Mouse (Mus musculus): ENCODE results near the gene 1700003F12Rik.
A peak's percentile ranks its signal among the peaks of the same experiment; 100 is the strongest.

The 1700003F12Rik gene

DNA sequence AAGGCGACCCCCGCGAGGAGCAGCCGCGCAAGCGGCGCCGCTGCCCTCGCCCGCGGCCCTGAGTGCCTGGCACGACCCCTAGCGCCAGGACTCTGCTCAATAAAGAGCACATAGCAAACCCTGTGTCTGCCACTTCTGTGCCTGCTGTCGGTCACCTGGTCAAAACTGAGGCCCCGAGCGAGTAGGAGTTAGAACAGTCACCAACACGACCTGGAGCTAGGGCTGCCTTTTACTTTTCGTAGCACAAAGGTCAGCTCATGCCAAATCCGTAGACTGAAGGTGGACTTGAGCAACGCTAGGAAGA lies 3.0 kb downstream of the 1700003F12Rik start:
- DNase-seq, result no peak

DNA sequence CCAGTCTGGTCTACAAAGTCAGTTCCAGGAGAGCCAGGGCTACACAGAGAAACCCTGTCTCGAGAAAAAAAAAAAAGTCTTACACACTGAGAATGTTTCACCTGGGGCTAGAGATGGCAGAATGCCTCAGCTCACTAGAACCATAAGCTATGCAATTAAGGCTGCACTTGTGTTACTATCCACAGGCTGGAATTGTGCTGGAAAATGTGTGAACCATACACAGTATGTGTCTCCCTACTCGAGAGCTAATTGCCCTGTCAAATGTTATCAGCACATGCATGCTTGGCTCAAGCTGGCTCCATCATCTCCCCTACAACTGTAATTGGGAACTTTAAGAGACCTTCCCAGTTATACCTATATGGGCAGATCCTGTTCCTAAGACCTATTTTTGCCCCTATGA lies 4.1 kb downstream of the 1700003F12Rik start:
- no peak for DNase-seq

DNA sequence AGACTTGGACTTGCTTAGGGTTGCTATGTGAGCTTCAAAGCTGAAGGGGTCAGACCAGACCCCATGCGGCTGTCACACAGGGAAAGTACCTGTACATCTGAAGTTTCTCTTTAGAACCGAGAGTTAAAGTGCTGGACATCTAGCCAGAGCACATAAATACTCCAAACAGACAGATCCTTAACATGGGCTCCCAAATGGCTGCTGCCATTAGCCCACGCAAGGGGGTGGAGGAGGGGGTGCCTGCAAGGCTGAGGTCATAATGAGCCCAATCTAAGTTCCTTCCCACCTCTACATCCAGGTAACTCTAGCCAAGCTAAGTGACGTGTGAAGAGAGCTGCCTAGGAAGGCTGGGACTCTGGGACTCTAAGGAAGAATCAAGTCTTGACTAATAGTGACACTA lies 4.6 kb downstream of the 1700003F12Rik start, which contains the start of gene Actl10:
TSS of gene Actl10 (plus strand) at position 301 of the 400 bp plus-strand sequence.
- no peak for DNase-seq

DNA sequence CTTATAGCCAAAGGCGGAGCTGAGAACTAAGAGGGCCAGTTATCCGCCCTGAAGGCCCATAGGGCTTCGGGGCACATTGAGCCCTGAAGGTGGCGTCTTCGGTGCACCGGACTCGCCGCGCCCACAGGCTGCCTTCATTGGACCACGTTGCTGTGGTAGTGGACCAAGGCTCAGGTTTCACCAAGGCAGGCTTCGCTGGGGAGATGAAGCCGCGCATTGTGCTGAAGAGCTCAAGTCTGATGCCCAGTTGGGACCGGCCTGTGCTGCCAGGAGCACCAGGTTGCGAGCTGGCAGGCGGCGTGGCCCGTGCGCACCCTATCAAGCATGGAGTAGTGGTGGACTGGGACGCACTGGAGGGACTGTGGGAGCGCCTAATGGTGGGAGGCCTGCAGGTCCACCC lies 5.0 kb downstream of the 1700003F12Rik start:
- no peak for DNase-seq

DNA sequence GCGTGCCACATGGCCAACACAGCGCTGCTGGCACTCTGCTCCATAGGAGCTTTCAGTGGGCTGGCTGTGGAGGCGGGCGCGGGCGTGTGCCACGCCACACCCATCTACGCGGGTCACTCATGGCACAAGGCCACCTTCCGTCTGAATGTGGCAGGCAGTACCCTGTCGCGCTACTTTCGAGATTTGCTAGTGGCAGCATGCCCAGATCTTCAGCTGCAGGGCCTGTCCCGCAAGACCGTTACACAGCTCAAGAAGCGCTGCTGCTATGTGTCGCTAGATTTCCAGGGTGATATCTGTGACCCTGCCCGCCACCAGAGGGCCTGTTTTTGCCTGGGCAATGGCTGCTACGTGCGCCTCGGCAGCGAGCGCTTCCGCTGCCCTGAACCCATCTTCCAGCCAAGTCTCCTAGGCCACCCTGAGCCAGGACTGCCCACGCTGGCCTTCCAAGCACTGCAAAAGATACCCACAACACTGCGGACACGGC lies 5.6 kb downstream of the 1700003F12Rik start:
- DNase-seq, result peak; percentile 78

DNA sequence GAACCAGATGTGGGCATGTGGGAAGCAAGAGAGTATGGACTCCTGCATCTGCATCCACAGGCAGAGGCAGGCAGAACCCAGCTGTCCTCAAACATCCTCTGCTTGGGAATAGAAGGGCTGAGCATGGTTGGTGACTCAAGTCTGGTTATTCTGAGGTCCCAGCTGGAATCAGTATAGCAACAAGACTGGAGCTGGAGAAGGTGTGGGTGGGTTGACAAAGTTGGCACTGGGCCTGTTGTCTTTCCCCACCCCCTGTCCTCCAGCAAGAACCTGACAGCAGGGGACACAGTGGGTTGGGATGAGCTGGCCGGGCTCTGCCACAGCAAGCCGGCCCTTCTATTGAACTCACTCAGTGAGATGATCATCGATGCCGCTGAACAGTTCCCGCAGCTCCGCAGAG lies 8.3 kb downstream of the 1700003F12Rik start:
- no peak for DNase-seq

DNA sequence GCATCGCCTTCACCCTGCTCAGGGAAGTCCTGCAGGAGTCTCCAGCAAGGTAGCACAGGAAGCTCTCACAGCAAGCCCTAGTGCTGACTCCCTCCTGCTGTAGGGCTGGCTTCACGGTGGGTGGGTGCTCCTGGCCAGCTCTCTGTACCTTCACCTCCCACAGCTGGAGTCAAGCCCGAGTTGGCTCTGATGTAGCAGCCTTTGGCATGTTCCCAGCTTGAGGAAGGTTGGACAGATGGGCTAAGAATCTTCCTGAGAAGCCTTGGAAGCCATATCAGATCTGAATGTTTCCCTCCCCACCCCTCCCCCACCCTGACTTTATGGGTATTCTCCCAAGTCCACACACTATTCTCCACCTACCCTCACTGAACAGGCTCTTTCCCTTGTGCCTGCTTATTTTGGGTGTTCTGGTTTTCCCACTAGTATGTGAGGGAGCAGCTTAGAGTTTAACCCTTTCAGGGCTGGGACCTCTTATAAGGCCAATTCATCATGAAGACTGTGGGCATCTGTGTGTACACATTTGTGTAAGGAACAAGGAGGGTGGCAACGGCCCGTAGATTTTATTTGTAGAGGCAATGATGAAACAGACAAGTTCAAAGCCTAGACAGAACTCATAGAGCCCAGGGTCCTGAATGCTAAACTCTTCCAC lies 10.4 kb downstream of the 1700003F12Rik start:
- DNase-seq, result peak; percentile 72

DNA sequence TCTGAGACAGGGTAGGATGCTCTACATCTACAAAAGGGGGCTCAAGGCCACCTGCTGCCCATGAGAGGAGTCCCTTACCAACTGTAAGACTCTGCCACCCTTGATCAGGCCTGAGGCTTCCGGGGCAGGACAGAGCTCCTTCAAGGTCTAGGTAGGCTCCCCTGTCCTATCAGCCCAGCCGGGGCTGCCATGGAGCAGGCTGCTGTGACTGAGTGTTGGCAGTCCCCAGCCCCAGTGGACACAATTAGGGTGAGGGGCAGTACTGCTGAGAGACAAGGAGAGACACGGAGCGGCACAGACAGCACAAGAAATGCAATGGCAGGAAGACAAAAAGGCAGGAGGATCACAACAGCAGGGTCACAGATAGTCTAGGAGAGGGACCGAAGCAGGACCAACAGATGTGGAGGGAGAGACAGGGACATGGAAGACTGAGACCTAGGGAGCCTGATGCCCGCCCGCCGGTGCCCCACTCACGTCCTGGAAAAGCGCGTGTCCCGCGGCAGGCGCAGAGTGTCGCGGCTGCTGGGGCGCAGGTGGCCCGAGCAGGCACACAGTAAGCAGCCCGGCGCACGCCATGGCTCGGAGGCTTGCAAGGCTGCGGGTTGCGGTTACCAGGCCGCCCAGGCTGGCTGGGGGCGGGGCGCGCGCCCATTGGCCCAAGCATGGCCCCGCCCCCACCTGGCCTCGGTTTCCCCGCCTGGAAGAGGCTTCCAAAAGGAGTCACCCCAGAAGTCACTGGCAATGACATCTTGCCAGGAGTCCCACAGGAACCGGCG lies 11.6 kb downstream of the 1700003F12Rik start, which contains the start of gene Necab3:
TSS of gene Necab3 (minus strand) at position 627 of the 776 bp plus-strand sequence.
- DNase-seq, result peak; percentile 38

DNA sequence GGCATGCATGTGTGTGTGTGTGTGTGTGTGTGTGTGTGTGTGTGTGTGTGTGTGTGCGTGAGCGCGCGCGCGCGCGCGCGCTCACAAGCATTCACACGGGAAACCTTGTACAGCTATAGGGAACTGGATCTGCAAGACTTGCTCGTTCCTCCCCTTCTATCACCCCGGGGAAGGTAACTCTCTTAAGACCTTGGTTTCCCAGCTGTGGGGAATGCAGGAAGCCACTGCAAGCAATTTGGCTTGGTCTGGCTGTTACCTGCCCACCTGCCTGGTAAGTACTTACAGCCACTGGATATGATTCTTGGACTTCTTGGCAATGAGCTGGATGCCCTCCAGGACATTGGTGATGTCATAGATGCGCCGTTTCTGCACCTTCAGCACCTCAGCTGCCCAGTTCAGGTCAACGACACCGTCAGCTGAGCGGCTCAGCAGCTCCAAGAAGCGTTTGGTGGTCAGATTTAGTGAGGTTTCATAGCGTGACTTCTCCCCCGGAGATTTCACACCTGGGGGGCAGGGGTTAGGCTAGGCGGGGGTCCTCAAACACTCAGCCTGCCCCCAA lies 16.8 kb downstream of the 1700003F12Rik start:
- peak; percentile 77 for DNase-seq

DNA sequence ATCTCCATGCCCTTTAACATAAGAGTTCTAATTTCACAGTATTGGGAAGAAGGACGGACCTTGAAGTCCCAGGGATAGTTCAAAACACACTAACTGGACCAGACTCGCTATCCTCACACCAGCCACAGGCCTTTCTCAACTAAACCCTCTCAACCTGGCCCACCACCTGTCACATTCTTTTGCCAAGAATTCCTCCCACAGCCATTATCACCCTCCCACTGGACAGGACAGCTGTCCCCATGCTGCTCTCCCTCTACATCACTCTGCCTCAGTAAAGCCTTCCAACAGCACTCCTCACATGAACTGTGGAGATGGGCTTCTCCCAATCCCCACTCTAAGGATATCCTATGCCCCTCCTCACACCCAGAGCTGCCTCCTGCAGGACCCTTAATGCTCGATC lies 18.7 kb downstream of the 1700003F12Rik start:
- no peak for DNase-seq

DNA sequence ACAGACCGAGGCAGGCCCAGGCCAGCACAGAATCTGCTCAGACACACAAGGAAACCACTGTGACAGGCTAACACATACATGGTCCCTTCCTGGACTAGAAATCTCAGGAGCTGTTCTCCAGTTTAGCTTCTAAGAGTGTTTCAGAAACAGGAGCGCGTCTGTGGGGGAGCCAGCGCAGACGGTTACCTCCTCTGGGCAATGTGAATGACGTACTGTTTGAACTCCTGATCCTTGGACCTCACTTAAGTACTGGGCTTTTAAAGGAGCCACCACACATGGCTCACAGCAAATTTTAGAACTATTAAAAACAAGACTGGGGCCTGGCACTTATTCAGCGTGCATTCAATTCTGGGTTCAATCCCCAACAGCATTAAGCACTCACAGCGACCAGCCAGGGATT lies 19.8 kb downstream of the 1700003F12Rik start:
- DNase-seq, result peak; percentile 58

DNA sequence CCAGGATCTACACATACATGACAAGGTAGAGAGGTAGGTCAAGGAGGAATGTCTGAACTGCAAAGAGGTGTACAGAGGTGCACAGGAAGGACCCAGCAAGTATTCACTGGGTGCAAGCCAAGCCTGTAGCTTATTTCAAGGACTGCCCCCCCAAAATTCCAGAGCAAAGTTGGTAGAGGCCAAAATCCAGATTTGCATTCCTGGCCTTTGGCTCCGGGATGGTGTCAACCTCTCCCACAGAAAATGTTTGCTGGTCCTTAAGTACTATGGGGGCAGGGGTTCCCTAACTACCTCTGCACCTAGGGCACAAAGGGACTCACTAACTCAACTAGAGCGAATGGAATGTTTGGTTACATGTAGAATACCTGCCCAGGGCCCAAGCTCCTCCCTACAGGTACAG lies 20.9 kb downstream of the 1700003F12Rik start:
- DNase-seq, result peak; percentile 34

DNA sequence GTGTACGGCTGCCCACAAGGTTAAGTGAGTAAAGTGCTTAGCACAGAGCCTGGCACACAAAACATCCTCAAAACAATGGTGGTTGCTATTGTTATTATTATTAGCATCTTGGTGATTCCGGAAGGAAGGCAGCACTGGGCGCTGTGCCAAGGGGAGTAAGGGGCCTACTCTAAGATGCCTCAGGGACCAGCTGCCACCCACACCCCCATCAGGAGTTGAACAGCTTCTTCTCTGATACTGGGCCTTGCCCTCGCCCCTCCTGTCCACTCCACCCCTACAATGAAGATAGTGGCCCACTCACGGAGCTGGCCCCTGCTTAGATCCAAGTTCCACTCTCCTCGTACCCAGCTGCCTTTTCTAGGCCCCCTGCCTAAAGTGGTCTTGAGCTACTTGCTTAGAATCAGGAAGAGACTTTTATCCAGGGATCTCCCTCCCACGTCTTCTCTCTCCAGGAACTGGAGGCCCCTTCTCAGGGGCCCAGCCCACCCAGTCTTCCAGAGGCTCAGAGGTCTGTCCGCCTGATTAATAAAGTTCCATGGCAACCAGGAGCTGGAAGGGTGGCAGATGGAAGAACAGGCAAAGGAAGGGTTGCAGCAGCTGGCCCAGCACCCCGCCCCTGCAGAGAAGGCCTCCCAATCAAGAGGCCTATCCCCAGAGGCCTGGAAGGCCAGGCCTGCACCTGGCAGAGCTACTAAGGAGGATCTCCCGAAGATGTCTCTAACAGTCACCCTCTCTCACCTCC lies 21.6 kb downstream of the 1700003F12Rik start:
- no peak for DNase-seq

DNA sequence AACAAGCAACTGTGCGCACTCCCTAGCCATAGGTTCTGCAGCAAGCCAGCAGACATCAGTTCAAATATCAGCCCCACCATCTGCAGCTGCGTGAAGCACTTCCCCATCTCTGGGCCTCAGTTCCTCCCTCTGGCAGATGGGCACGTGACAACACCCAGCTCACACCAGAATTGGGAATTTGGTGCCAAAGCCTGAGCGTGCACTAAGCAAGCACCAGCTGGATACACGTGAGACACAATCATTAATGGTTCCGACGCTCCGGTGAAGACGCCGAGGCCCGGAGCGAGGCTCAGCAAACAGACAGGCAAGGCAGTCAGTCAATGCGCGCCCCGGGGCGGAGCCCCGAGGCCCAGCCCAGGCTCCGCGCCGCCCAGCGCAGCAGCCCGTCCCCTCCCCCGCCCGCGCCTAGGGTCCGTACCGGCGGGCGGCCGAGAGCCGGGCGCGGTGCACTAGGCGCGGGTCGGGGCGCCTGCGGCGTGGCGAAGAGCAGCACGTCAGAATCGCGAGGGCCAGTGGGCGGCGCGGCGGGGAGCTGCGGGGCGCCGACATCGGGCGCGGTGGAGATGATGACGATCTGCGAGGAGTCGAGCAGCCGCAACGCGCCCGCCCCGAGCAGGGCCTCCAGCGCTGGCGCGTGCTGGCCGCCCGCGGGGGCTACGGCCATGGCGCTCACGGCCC lies 22.3 kb downstream of the 1700003F12Rik start:
- peak; percentile 80 for DNase-seq

DNA sequence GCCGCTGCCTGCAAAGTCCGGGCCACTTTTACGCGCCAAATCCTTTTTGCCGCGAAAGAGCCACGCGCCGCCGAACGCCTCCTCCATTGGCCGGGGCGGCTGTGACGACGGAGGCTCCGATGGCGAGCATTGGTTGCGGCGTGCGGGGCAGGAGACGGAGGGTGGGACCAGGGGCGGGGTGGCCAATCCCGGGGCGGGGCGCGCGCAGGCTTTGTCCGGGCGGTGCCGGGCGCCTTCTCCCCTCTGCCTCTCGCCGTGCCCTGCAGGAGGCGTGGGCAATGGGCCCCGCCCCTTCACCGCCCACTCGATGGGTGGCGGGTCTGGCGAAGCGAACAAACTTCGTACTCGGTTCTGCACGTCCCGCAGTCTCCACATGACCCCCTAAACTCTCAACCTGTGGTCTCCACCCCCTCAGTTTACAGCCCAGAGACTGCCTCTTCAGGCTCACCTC lies 23.0 kb downstream of the 1700003F12Rik start, which contains the start of gene E2f1:
TSS of gene E2f1 (minus strand) at position 57 of the 451 bp plus-strand sequence.
- peak; percentile 97 for DNase-seq

DNA sequence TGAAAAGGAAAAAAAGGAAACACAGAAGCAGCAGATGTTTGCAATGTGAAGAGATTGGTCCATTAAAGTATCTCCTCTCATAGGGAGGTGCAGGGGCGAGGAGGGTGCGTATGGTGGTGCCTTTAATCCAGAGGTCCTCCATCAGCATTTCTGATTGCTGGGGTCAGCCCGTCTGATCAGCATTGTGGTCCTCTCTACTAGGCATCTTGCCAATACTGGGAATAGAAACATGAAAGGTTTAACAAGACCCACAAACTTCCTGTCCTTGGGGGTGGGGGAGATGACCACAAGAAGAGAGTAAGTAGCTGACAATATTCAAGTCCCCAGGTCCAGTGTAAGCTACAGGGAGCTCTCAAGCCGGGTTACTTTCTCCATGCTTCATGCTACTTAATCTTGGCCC lies 23.8 kb downstream of the 1700003F12Rik start:
- no peak for DNase-seq

DNA sequence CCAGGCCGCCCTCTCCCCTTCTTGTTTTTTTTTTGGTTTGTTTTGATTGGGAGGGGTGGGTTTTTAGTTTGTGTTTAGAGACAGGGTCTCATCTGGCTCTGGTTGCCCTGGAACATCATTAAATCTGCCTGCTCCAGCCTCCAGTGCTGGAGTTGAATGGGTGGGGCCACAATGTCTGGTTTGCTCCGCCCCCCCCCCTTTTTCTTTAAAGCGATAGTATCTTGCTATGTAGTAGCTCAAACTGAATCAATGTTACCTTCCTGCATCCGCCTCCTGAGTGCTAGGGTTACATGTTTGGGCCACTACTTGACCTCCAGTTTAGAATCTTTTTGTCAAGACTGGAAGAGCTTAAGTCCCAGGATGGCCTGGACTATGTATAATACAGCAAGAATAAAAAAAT lies 24.4 kb downstream of the 1700003F12Rik start:
- DNase-seq, result no peak

DNA sequence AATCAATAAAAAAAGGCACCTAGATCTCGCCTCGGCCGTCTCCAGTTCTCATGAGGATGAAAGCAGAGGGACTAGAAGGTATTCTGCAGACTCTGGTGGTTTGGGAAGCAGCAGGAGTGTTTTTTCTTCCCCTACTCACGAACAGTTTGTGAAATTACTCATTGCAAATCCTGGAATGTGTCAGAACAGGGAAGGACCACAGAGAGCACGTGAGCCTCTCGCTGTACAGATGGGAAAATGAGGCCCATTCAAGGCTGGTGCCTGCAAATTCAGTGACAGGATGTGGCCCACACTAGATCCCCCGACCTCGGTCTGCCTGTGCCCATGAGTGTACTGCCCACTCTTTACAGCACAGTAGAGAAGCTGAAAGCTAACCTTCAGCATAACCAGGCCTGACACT lies 25.1 kb downstream of the 1700003F12Rik start:
- DNase-seq, result no peak

DNA sequence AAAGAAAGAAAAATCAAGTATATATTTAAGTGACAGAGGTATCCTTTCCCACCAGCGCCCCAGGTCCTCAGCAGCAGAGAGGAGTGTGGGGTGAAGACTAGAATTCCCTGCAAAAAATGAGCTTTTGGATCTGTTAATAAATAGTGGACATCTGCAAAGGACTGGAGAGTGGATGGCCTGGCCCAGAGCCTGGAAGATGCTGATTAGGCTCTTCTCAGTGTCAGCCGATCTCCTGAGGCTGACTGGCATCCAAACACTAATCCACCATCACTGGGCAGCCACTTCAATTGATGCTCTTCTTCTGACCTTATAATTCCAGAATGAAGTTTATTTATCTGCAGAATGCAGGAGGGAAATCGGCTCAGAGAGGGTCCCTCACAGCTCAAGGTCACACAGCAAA lies 26.1 kb downstream of the 1700003F12Rik start:
- no peak for DNase-seq

DNA sequence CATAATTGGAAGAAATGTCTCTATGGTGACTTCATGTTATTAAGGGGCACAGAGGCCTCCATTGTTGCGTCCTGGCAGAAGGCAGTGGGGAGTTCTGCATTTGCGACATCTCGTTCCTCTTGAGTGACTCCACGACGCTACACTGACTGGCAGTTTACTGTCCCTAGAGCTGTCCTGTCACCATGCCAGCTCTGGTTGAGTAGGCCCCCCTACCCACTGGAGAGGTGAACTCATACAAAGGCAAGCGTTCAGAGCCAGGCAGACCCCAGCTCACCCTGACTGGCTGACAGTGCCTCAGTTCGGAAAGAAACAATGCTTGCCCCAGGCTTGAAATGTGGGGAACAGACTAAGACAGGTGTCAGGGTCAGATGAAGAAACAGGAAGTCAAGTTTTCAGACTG lies 27.4 kb downstream of the 1700003F12Rik start:
- no peak for DNase-seq

DNA sequence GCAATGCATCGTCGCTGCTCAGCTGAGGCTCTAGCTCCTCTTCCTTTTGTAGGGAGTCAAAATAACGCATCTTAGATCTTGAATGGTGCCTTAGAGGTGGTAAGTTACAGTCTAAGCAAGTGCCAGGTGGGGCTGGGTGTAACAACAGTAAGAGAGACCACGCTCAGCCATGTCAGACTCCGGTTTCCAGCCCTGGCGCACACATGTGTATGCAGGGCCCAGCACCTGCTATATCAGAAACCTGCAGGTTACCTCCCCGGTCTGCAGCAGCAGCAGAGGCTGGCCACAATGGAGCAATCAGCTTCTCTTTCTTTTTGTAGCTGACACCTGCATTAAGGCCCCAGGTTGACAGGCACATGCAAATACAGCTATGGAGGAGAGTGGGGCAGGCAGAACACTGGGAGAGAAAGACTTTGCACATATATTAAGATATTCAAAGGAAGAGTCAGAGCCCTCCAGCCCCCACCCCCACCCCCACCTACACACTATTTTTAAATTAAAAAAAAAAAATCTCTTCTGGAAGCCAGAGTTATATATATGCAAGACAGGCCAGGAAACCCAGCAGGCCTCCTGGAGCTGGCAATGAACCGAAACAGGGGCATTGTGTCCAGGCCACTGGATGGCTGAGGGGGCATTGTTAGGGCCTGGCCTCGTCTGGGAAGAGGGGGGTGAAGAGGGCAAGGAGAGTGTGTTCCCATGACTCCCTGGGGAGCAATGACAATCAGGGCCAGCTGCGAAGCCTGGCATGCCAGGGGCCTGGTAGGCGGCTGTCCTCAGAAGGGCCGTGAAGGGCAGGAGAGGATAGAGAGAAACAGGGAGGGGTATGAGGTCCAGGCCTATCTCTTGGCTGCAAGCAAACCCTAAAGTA lies 30.2 kb downstream of the 1700003F12Rik start:
- no peak for DNase-seq

DNA sequence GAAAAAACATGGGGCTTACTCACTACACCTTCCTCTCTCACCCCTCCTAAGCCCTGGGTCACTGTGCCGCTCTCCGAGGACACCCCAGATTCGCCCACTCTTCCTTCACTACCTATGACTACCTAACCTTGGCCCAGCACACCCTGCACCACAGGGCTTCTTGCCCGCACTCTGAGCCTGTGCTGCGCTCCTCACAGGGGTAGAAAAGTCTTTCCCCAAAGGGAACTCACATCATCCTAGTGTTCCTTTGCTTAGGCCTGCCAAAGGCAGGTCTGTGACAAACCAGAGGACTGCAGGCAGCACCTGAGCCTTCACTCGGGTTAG lies 30.8 kb downstream of the 1700003F12Rik start:
- no peak for DNase-seq

Data from kidney, postnatal 14 days (tissue).